Mouse (Mus musculus): ENCODE data around the gene Uso1. TPM values are rescaled to one million over a fixed set of nuclear protein-coding genes. Genes with fewer than 3 reads are reported as not detected.
A peak's percentile ranks its signal among the peaks of the same experiment; 100 is the strongest.
"Not testable (repeated sequence)": the region's sequence is repeated elsewhere in the genome, so short reads cannot be mapped to it uniquely, and the experiment has no call there.

Uso1 gene
- total and polyA plus RNA-seq, 3 experiments, result 21.9 to 50.5 (median 39.7) TPM

GRCm38 (mm10) chr5:92129321-92129768, 8.4 kb upstream of the Uso1 start:
- TF ChIP-seq GATA1 (IDR thresholded peaks at IDR 0.05; ENCODE audit: borderline replicate concordance, low read length), result no peak
- TF ChIP-seq CTCF (IDR thresholded peaks at IDR 0.05; ENCODE audit: low read depth, low read length), result no peak
- TF ChIP-seq POLR2AphosphoS5 (IDR thresholded peaks at IDR 0.05; ENCODE audit: insufficient replicate concordance, low read depth, low read length), result no peak
- no peak for TF ChIP-seq TAL1 (conservative IDR thresholded peaks at IDR 0.05; ENCODE audit: low read depth, low read length)
- TF ChIP-seq GATA2 (IDR thresholded peaks at IDR 0.05; ENCODE audit: borderline replicate concordance, low read depth, low read length), result no peak
- H3K36me3 ChIP-seq (replicated peaks), result peaks cover 24% of the 10 kb centered on the region
- no peak for DNase-seq (ENCODE audit: low spot score)
- H3K27me3 ChIP-seq (ENCODE audit: insufficient read depth, low read length), result no peaks in the 10 kb centered on the region
- H3K9me3 ChIP-seq (replicated peaks), result peaks cover 5% of the 10 kb centered on the region; the same call in 1 of the 2 replicates
- peak overlapping the region; percentile 35; the same call in 1 of the 2 replicates for H3K4me3 ChIP-seq (ENCODE audit: low read depth, low read length)
- H3K4me1 ChIP-seq (ENCODE audit: insufficient read depth, low read depth, low read length), result peaks cover 48% of the 10 kb centered on the region
- ATAC-seq (ENCODE audit: extremely low read depth, insufficient number of reproducible peaks, low FRiP score, poor library complexity, severe bottlenecking), result no peak

DNA sequence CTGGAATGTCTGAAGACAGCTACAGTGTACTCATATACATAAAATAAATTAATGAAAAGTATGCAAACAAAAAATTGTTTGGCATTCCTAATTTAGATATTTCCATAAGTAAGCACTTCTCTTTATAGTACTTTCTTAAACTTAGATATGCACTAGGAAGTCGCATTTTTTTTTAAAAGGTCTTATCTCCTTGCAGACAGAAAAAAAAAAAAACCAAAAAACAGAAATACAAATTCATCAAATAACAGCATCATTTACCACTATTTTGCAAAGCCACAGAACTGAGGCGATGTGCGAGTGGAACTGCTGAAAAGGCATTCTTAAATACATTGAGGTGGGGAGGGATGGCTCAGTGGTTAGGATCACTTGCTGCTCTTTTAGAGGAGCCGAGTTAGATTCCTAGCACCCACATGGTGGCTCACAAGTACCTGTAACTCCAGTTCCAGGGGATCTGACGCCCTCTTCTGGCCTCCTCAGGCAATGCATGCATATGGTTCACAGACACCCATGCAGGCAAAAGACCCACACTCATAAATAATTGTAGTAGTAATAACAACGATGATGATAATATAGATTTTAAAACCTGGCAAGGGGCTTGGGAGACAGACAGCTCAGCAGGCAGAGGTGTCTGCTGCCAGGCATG, 7.6 kb upstream of the Uso1 start:
- no peak for DNase-seq (ENCODE audit: low spot score)
- no peak for TF ChIP-seq TAL1 (conservative IDR thresholded peaks at IDR 0.05; ENCODE audit: low read depth, low read length)
- TF ChIP-seq CTCF (IDR thresholded peaks at IDR 0.05; ENCODE audit: low read depth, low read length), result peak; percentile 16; the same call in 1 of the 2 replicates
- TF ChIP-seq POLR2AphosphoS5 (IDR thresholded peaks at IDR 0.05; ENCODE audit: insufficient replicate concordance, low read depth, low read length), result no peak
- TF ChIP-seq GATA1 (IDR thresholded peaks at IDR 0.05; ENCODE audit: borderline replicate concordance, low read length), result no peak
- TF ChIP-seq GATA2 (IDR thresholded peaks at IDR 0.05; ENCODE audit: borderline replicate concordance, low read depth, low read length), result no peak
- ATAC-seq (ENCODE audit: extremely low read depth, insufficient number of reproducible peaks, low FRiP score, poor library complexity, severe bottlenecking), result no peak
- Histone ChIP-seq H3K4me1 (ENCODE audit: insufficient read depth, low read depth, low read length) (peaks cover 48% of the 10 kb centered on the region), H3K36me3 (replicated peaks) (peaks cover 25% of the 10 kb centered on the region), H3K27me3 (ENCODE audit: insufficient read depth, low read length) (no peaks in the 10 kb centered on the region), H3K9me3 (replicated peaks) (peaks cover 5% of the 10 kb centered on the region; the same call in 1 of the 2 replicates), H3K4me3 (ENCODE audit: low read depth, low read length) (no peak overlapping the region)

GRCm38 (mm10) chr5:92132127-92132526, 5.6 kb upstream of the Uso1 start:
- H3K27me3 ChIP-seq (ENCODE audit: insufficient read depth, low read length), result no peaks in the 10 kb centered on the region
- TF ChIP-seq GATA2 (IDR thresholded peaks at IDR 0.05; ENCODE audit: borderline replicate concordance, low read depth, low read length) (no peak), GATA1 (IDR thresholded peaks at IDR 0.05; ENCODE audit: borderline replicate concordance, low read length) (no peak), CTCF (IDR thresholded peaks at IDR 0.05; ENCODE audit: low read depth, low read length) (no peak), TAL1 (conservative IDR thresholded peaks at IDR 0.05; ENCODE audit: low read depth, low read length) (no peak), POLR2AphosphoS5 (IDR thresholded peaks at IDR 0.05; ENCODE audit: insufficient replicate concordance, low read depth, low read length) (no peak)
- ATAC-seq (ENCODE audit: extremely low read depth, insufficient number of reproducible peaks, low FRiP score, poor library complexity, severe bottlenecking), result no peak
- H3K4me3 ChIP-seq (ENCODE audit: low read depth, low read length), result no peak overlapping the region
- peaks cover 25% of the 10 kb centered on the region for H3K36me3 ChIP-seq (replicated peaks)
- peaks cover 5% of the 10 kb centered on the region; the same call in 1 of the 2 replicates for H3K9me3 ChIP-seq (replicated peaks)
- peaks cover 50% of the 10 kb centered on the region for H3K4me1 ChIP-seq (ENCODE audit: insufficient read depth, low read depth, low read length)
- DNase-seq (ENCODE audit: low spot score), result no peak

DNA sequence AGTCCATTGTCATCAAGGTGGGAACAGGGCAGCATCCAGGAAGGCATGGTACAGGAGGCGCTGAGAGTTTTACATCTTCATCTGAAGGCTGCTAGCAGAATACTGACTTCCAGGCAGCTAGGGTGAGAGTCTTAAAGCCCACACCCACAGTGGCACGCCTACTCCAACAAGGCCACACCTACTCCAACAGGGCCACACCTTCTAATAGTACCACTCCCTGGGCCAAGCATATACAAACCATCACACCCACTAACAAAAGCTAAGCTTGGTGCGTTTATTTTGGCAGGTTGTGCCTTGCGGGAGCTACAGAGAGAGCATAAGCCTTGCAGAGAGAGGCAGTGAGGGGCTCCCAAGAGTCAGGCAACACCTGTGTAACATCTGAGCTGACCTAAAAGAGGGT, 4.7 kb upstream of the Uso1 start:
- peaks cover 25% of the 10 kb centered on the region for H3K36me3 ChIP-seq (replicated peaks)
- H3K4me3 ChIP-seq (ENCODE audit: low read depth, low read length); H3K9me3 ChIP-seq (replicated peaks); H3K27me3 ChIP-seq (ENCODE audit: insufficient read depth, low read length); DNase-seq (ENCODE audit: low spot score); ATAC-seq (ENCODE audit: extremely low read depth, insufficient number of reproducible peaks, low FRiP score, poor library complexity, severe bottlenecking): not testable (repeated sequence)
- H3K4me1 ChIP-seq (ENCODE audit: insufficient read depth, low read depth, low read length), result peaks cover 42% of the 10 kb centered on the region

DNA sequence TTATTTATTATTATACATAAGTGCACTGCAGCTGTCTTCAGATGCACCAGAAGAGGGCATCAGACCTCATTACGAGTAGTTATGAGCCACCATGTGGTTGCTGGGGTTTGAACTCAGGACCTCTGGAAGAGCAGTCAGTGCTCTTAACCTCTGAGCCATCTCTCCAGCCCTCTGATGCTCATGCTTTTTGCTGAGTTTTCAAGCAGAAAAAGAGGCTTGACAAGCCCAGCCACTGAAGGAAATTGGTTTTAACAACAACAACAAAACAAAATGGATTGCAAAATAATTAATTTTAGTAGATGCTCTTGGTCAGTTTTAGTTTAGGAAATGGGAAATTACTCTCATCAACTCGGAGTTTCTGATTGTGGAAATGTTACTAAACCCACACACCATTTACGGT, 2.8 kb upstream of the Uso1 start:
- peaks cover 33% of the 10 kb centered on the region for H3K36me3 ChIP-seq (replicated peaks)
- H3K9me3 ChIP-seq (replicated peaks), result peaks cover 5% of the 10 kb centered on the region; the same call in 1 of the 2 replicates
- H3K4me1 ChIP-seq (ENCODE audit: insufficient read depth, low read depth, low read length), result peaks cover 40% of the 10 kb centered on the region
- DNase-seq (ENCODE audit: low spot score), result no peak
- no peak for ATAC-seq (ENCODE audit: extremely low read depth, insufficient number of reproducible peaks, low FRiP score, poor library complexity, severe bottlenecking)
- no peak overlapping the region for H3K4me3 ChIP-seq (ENCODE audit: low read depth, low read length)
- TF ChIP-seq TAL1 (conservative IDR thresholded peaks at IDR 0.05; ENCODE audit: low read depth, low read length) (no peak), GATA2 (IDR thresholded peaks at IDR 0.05; ENCODE audit: borderline replicate concordance, low read depth, low read length) (no peak), CTCF (IDR thresholded peaks at IDR 0.05; ENCODE audit: low read depth, low read length) (no peak), GATA1 (IDR thresholded peaks at IDR 0.05; ENCODE audit: borderline replicate concordance, low read length) (no peak), POLR2AphosphoS5 (IDR thresholded peaks at IDR 0.05; ENCODE audit: insufficient replicate concordance, low read depth, low read length) (no peak)
- no peaks in the 10 kb centered on the region for H3K27me3 ChIP-seq (ENCODE audit: insufficient read depth, low read length)

DNA sequence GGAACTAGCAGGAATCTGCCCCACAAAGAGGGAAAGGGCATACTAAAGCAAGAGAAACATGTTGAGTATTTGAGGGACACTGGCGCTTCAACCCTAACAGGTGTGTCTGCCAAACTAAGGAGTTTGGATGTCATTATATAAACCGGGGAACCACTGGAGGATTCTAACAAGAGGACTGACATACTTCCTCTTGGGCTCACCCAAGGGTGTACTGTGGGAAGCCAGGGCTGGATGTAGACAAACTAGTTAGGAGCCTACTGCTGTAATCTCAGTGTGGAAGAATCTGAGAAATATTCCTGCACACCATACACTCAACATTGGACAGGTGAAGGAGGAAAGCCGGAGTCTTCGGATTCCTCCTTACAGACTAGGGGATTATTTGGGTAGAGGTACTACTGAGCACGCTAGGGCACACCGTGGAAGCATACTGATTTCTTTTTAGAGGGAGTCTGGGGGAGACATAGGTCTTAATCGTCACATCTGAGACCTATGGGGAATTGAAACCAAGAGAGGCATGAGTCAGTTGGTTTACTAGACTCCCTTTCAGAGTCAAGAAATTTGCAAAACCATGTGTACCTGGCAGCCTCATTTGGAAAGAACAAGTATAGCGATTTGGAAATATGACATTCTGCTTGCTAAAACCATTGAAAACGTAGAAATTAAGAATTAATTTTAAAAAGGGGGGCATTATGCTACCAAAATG, 1.1 kb upstream of the Uso1 start:
- DNase-seq (ENCODE audit: low spot score), result no peak
- H3K27me3 ChIP-seq (ENCODE audit: insufficient read depth, low read length), result no peaks in the 10 kb centered on the region
- no peak for TF ChIP-seq TAL1 (conservative IDR thresholded peaks at IDR 0.05; ENCODE audit: low read depth, low read length)
- no peak for TF ChIP-seq GATA1 (IDR thresholded peaks at IDR 0.05; ENCODE audit: borderline replicate concordance, low read length)
- peaks cover 24% of the 10 kb centered on the region for H3K36me3 ChIP-seq (replicated peaks)
- H3K4me1 ChIP-seq (ENCODE audit: insufficient read depth, low read depth, low read length), result peaks cover 36% of the 10 kb centered on the region
- H3K4me3 ChIP-seq (ENCODE audit: low read depth, low read length), result peak overlapping the region; percentile 16; the same call in 1 of the 2 replicates
- ATAC-seq (ENCODE audit: extremely low read depth, insufficient number of reproducible peaks, low FRiP score, poor library complexity, severe bottlenecking), result no peak
- peaks cover 1% of the 10 kb centered on the region; the same call in 1 of the 2 replicates for H3K9me3 ChIP-seq (replicated peaks)
